Mouse (Mus musculus): ENCODE measurements at regions not wholly inside any gene's neighbourhood (a gene's known extent, or its start where the extent isn't known, plus 50 kb on each side); places are given as distances from the start of the nearest gene placed in this dataset.

- TF ChIP-seq POLR2A (IDR thresholded peaks at IDR 0.05; ENCODE audit: low read depth, low read length) (no peak), CTCF (IDR thresholded peaks at IDR 0.05; ENCODE audit: borderline replicate concordance, insufficient read depth, low read length) (no peak)
- H3K27ac ChIP-seq (ENCODE audit: insufficient read depth, low read length), result no peak overlapping the region
- H3K4me1 ChIP-seq (ENCODE audit: control insufficient read depth, insufficient read depth, low read length), result no peaks in the 10 kb centered on the region
- no peak overlapping the region for H3K4me3 ChIP-seq (ENCODE audit: insufficient read depth, low read length)
Measured at GRCm38 (mm10) chr12:77571071-77571470, 333.1 kb downstream of the Fut8 start.

GRCm38 (mm10) chr12:77575046-77575445 is 337.1 kb downstream of the Fut8 start:
- TF ChIP-seq CTCF (IDR thresholded peaks at IDR 0.05; ENCODE audit: borderline replicate concordance, insufficient read depth, low read length) (no peak), POLR2A (IDR thresholded peaks at IDR 0.05; ENCODE audit: low read depth, low read length) (no peak)
- Histone ChIP-seq H3K27ac (ENCODE audit: insufficient read depth, low read length) (no peak overlapping the region), H3K4me1 (ENCODE audit: control insufficient read depth, insufficient read depth, low read length) (no peaks in the 10 kb centered on the region), H3K4me3 (ENCODE audit: insufficient read depth, low read length) (no peak overlapping the region)

- no peak overlapping the region for H3K4me3 ChIP-seq (ENCODE audit: insufficient read depth, low read length)
- H3K27ac ChIP-seq (ENCODE audit: insufficient read depth, low read length), result no peak overlapping the region
- no peaks in the 10 kb centered on the region for H3K4me1 ChIP-seq (ENCODE audit: control insufficient read depth, insufficient read depth, low read length)
- TF ChIP-seq CTCF (IDR thresholded peaks at IDR 0.05; ENCODE audit: borderline replicate concordance, insufficient read depth, low read length) (no peak), POLR2A (IDR thresholded peaks at IDR 0.05; ENCODE audit: low read depth, low read length) (no peak)
Measured at GRCm38 (mm10) chr12:77588297-77588696, 350.4 kb downstream of the Fut8 start.

- H3K4me3 ChIP-seq (ENCODE audit: insufficient read depth, low read length), result no peak overlapping the region
- TF ChIP-seq CTCF (IDR thresholded peaks at IDR 0.05; ENCODE audit: borderline replicate concordance, insufficient read depth, low read length), result no peak
- H3K27ac ChIP-seq (ENCODE audit: insufficient read depth, low read length), result no peak overlapping the region
Measured at GRCm38 (mm10) chr12:77589416-77589815, 351.5 kb downstream of the Fut8 start.

GRCm38 (mm10) chr12:77594092-77594491 is 356.2 kb downstream of the Fut8 start:
- Histone ChIP-seq H3K4me3 (ENCODE audit: insufficient read depth, low read length) (no peak overlapping the region), H3K4me1 (ENCODE audit: control insufficient read depth, insufficient read depth, low read length) (no peaks in the 10 kb centered on the region), H3K27ac (ENCODE audit: insufficient read depth, low read length) (no peak overlapping the region)
- TF ChIP-seq POLR2A (IDR thresholded peaks at IDR 0.05; ENCODE audit: low read depth, low read length), result no peak
- no peak for TF ChIP-seq CTCF (IDR thresholded peaks at IDR 0.05; ENCODE audit: borderline replicate concordance, insufficient read depth, low read length)

More at GRCm38 (mm10) chr12:77589416-77589815, 351.5 kb downstream of the Fut8 start:
- H3K4me1 ChIP-seq (ENCODE audit: control insufficient read depth, insufficient read depth, low read length), result no peaks in the 10 kb centered on the region

- no peak for TF ChIP-seq CTCF (IDR thresholded peaks at IDR 0.05; ENCODE audit: borderline replicate concordance, insufficient read depth, low read length)
- no peak for TF ChIP-seq POLR2A (IDR thresholded peaks at IDR 0.05; ENCODE audit: low read depth, low read length)
- H3K27ac ChIP-seq (ENCODE audit: insufficient read depth, low read length), result no peak overlapping the region
- H3K4me3 ChIP-seq (ENCODE audit: insufficient read depth, low read length), result no peak overlapping the region
- H3K4me1 ChIP-seq (ENCODE audit: control insufficient read depth, insufficient read depth, low read length), result no peaks in the 10 kb centered on the region
Measured at GRCm38 (mm10) chr12:77594657-77595056, 356.7 kb downstream of the Fut8 start.

- H3K27ac ChIP-seq (ENCODE audit: insufficient read depth, low read length), result no peak overlapping the region
- H3K4me1 ChIP-seq (ENCODE audit: control insufficient read depth, insufficient read depth, low read length), result no peaks in the 10 kb centered on the region
Measured at GRCm38 (mm10) chr12:77595821-77596220, 357.9 kb downstream of the Fut8 start.

GRCm38 (mm10) chr12:77596676-77597075 is 358.8 kb downstream of the Fut8 start:
- Histone ChIP-seq H3K4me1 (ENCODE audit: control insufficient read depth, insufficient read depth, low read length) (no peaks in the 10 kb centered on the region), H3K27ac (ENCODE audit: insufficient read depth, low read length) (no peak overlapping the region), H3K4me3 (ENCODE audit: insufficient read depth, low read length) (no peak overlapping the region)
- TF ChIP-seq CTCF (IDR thresholded peaks at IDR 0.05; ENCODE audit: borderline replicate concordance, insufficient read depth, low read length) (no peak), POLR2A (IDR thresholded peaks at IDR 0.05; ENCODE audit: low read depth, low read length) (no peak)

More at GRCm38 (mm10) chr12:77595821-77596220, 357.9 kb downstream of the Fut8 start:
- TF ChIP-seq CTCF (IDR thresholded peaks at IDR 0.05; ENCODE audit: borderline replicate concordance, insufficient read depth, low read length), result no peak
- H3K4me3 ChIP-seq (ENCODE audit: insufficient read depth, low read length), result no peak overlapping the region

GRCm38 (mm10) chr12:77597627-77598333 is 359.9 kb downstream of the Fut8 start:
- Histone ChIP-seq H3K4me1 (ENCODE audit: control insufficient read depth, insufficient read depth, low read length) (no peaks in the 10 kb centered on the region), H3K27ac (ENCODE audit: insufficient read depth, low read length) (no peak overlapping the region)

GRCm38 (mm10) chr12:77598334-77598715 is 360.4 kb downstream of the Fut8 start:
- Histone ChIP-seq H3K27ac (ENCODE audit: insufficient read depth, low read length) (no peak overlapping the region), H3K4me3 (ENCODE audit: insufficient read depth, low read length) (no peak overlapping the region), H3K4me1 (ENCODE audit: control insufficient read depth, insufficient read depth, low read length) (no peaks in the 10 kb centered on the region)
- TF ChIP-seq POLR2A (IDR thresholded peaks at IDR 0.05; ENCODE audit: low read depth, low read length) (no peak), CTCF (IDR thresholded peaks at IDR 0.05; ENCODE audit: borderline replicate concordance, insufficient read depth, low read length) (no peak)

More at GRCm38 (mm10) chr12:77597627-77598333, 359.9 kb downstream of the Fut8 start:
- TF ChIP-seq POLR2A (IDR thresholded peaks at IDR 0.05; ENCODE audit: low read depth, low read length), result no peak
- TF ChIP-seq CTCF (IDR thresholded peaks at IDR 0.05; ENCODE audit: borderline replicate concordance, insufficient read depth, low read length), result no peak
- H3K4me3 ChIP-seq (ENCODE audit: insufficient read depth, low read length), result no peak overlapping the region
